Comparison of ENCODE assay signal across 8 mouse cellular contexts in genomic region chr9:56200645-56201314, GRCm38 (mm10). TPM values are rescaled to one million over a fixed set of nuclear protein-coding genes. Genes with fewer than 3 reads are reported as not detected.
DNase-seq lines count a peak whose midpoint lies in the region; ATAC-seq and TF ChIP-seq lines count a peak whose summit lies in the region.

No protein-coding gene starts in this region.

- no peaks in the 10 kb centered on the region for H3K36me3 ChIP-seq in hindbrain, postnatal 0 days (ENCODE audit: insufficient read depth, low read length)

- WGBS in hindbrain, postnatal 0 days, result 40% methylated on average over 14 of the region's 14 CpGs

- H3K4me2 ChIP-seq in hindbrain, postnatal 0 days (ENCODE audit: low read depth, low read length), result no peak overlapping the region

- no peaks in the 10 kb centered on the region for H3K27me3 ChIP-seq in hindbrain, postnatal 0 days (ENCODE audit: insufficient read depth, low read length)

- H3K9me3 ChIP-seq in hindbrain, postnatal 0 days (ENCODE audit: low read length), result no peaks in the 10 kb centered on the region

- H3K4me1 ChIP-seq in hindbrain, postnatal 0 days (ENCODE audit: insufficient read depth, low read length), result no peaks in the 10 kb centered on the region

- TF ChIP-seq CTCF in hindbrain, postnatal 0 days (IDR thresholded peaks at IDR 0.05; ENCODE audit: low read depth), result peak; percentile 94

- H3K27ac ChIP-seq in hindbrain, postnatal 0 days, result no peak overlapping the region

- peak; percentile 75 for DNase-seq in R1 (ENCODE audit: low read depth, low spot score)
- peak; percentile 85 for DNase-seq in cerebellum, adult 9-10 months
- peak; percentile 73 to 84 for DNase-seq in frontal cortex, postnatal 25 days (ENCODE audit: low spot score in 2 of 2)
- DNase-seq in hindbrain, postnatal 0 days (ENCODE audit: low spot score), result peak; percentile 95
- DNase-seq in left cerebral cortex, adult 11 months (ENCODE audit: low spot score), result peak; percentile 65
- DNase-seq in mesoderm, embryonic 11.5 days (ENCODE audit: low read depth, low spot score), result peak; percentile 92
- peak; percentile 63 to 64 for DNase-seq in right cerebral cortex, postnatal 36 days (ENCODE audit: low spot score in 2 of 2)
- peak; percentile 74 to 80 for DNase-seq in urinary bladder, postnatal 36 days (ENCODE audit: low spot score in 2 of 2)

- no peak overlapping the region for H3K4me3 ChIP-seq in hindbrain, postnatal 0 days (ENCODE audit: low read length)

- H3K9ac ChIP-seq in hindbrain, postnatal 0 days (replicated peaks; ENCODE audit: low read length), result no peak overlapping the region

- ATAC-seq in hindbrain, postnatal 0 days, result peak; percentile 75

RNA-seq across cellular contexts. Expression of gene Tspan3, which starts 35.5 kb away (rescaled TPM):
- 524 and 552 TPM in 2 replicates for total RNA-seq in hindbrain, postnatal 0 days (2014; rRNA removed)
- 725 and 737 TPM in 2 replicates for polyA plus RNA-seq in hindbrain, postnatal 0 days (2015; fragmentation: Nextera tagmentation; extraction: Ambion mirVana)
